Mouse (Mus musculus) CH12.LX (cell line): ENCODE data around the gene Rbck1.

Source experiments
- CTCF ChIP-seq, 2 experiments: IDR thresholded peaks in 1 of 2; conservative IDR thresholded peaks in 1 of 2; 2 replicates each; pipeline ENCODE4 v1.5.1; 2011 to 2012; ENCODE audit warnings: low read depth in 2 of 2, low read length in 2 of 2, improper control_type of control experiment in 1 of 2, inconsistent platforms in 1 of 2, mild to moderate bottlenecking in 1 of 2, moderate library complexity in 1 of 2
- JUND ChIP-seq: conservative IDR thresholded peaks from 2 replicates; pipeline ENCODE4 v1.6.1; 2011; ENCODE audit warnings: low read depth, low read length, improper control_type of control experiment
- MEF2A ChIP-seq: IDR thresholded peaks from 2 replicates; pipeline ENCODE4 v1.6.1; 2014; ENCODE audit warnings: low read depth, mild to moderate bottlenecking, inconsistent platforms, low read length, improper control_type of control experiment, borderline replicate concordance
- MXI1 ChIP-seq: IDR thresholded peaks from 2 replicates; pipeline ENCODE4 v1.6.1; 2011; ENCODE audit warnings: mild to moderate bottlenecking, low read depth, low read length, improper control_type of control experiment
- NRF1 ChIP-seq: IDR thresholded peaks from 2 replicates; pipeline ENCODE4 v1.6.1; 2014; ENCODE audit warnings: low read depth, mild to moderate bottlenecking, inconsistent platforms, low read length, improper control_type of control experiment, moderate library complexity
- POLR2A ChIP-seq: IDR thresholded peaks from 2 replicates; pipeline ENCODE4 v1.6.1; 2011; ENCODE audit warnings: low read depth, mild to moderate bottlenecking, improper control_type of control experiment, low read length

DNA sequence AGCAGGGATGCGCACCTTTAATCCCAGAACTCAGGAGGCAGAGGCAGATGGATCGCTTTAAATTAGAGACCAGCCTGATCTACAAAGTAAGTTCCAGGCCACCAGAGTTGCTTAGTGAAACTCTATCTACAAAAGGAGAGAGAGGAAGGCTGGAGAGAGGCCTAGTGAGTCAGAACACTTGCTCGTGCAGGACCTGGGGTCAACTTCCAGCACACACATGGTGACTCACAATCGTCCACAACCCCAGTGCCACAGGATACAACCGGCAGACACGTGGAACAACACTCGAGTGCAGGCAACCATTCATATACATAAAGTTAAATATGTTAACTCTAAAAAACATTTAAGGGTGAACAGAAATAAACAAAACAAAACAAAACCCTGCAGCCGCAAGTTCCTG, 5.8 kb downstream of the Rbck1 start:
- no peak for TF ChIP-seq CTCF (conservative IDR thresholded peaks at IDR 0.05 in 1 of 2, IDR thresholded peaks at IDR 0.05 in 1 of 2; ENCODE audit: low read depth in 2 of 2, low read length in 2 of 2)
- no peak for TF ChIP-seq JUND
- no peak for TF ChIP-seq NRF1
- TF ChIP-seq POLR2A = no peak
- no peak for TF ChIP-seq MXI1
- no peak for TF ChIP-seq MEF2A
